Comparison of ENCODE assay signal across 17 mouse cellular contexts in genomic region chr7:142496800-142497199, GRCm38 (mm10). TPM values are rescaled to one million over a fixed set of nuclear protein-coding genes. Genes with fewer than 3 reads are reported as not detected.
A peak's percentile ranks its signal among the peaks of the same experiment; 100 is the strongest.
DNase-seq lines count a peak whose midpoint lies in the region; ATAC-seq and TF ChIP-seq lines count a peak whose summit lies in the region.
"Had no signal": no experiment of that assay in that cellular context is flagged by ENCODE, and none has a peak within 500 bp of the region (broad histone marks: within the 10 kb centered on the region; RNA-seq: fewer than 3 reads in every experiment).

No protein-coding gene starts in this region.

- no peak for DNase-seq in heart, postnatal 0 days (ENCODE audit: low spot score)
- DNase-seq in heart, postnatal 25 days (ENCODE audit: low spot score), result no peak
- DNase-seq in thymus, postnatal 14 days, result peak; percentile 48
- no peak for DNase-seq in thymus, adult 18-20 months
- peak; percentile 43 for DNase-seq in induced T-regulatory cell, adult 2 months (ENCODE audit: low read depth)
- no peak for DNase-seq in adipocyte (ENCODE audit: low spot score)
- no peak for DNase-seq in adrenal gland, adult (ENCODE audit: inconsistent age in 2 of 2, low spot score in 1 of 2)
- DNase-seq: adrenal gland, postnatal 10 days; cerebellum, postnatal 36 days; kidney, adult 8-10 months had no signal

- ATAC-seq in heart, postnatal 0 days (ENCODE audit: insufficient read depth, low read depth), result peak; percentile 51
- ATAC-seq in hindbrain, embryonic 13.5 days (ENCODE audit: low FRiP score), result no peak

- no peaks in the 10 kb centered on the region for H3K9me3 ChIP-seq in heart, postnatal 0 days (replicated peaks; ENCODE audit: control insufficient read depth, low read length)
- H3K9me3 ChIP-seq in hindbrain, embryonic 13.5 days, result no peaks in the 10 kb centered on the region
- H3K9me3 ChIP-seq: G1E; liver, embryonic 15.5 days; stomach, embryonic 15.5 days had no signal

- TF ChIP-seq EP300 in heart, postnatal 0 days (IDR thresholded peaks at IDR 0.05; ENCODE audit: low read depth), result no peak

- intact Hi-C loops in heart, postnatal 25 days (cut with DNase I), result loop anchor here (1.0 to 5.0 kb wide), 2 partner anchors 56 to 179 kb away; no protein-coding TSS in a partner anchor

- H3K4me1 ChIP-seq in heart, postnatal 0 days (ENCODE audit: control insufficient read depth, insufficient read depth), result peaks cover 14% of the 10 kb centered on the region; the same call in 1 of the 2 replicates
- no peaks in the 10 kb centered on the region for H3K4me1 ChIP-seq in hindbrain, embryonic 13.5 days (replicated peaks)
- H3K4me1 ChIP-seq: liver, embryonic 15.5 days had no signal

- H3K36me3 ChIP-seq in heart, postnatal 0 days (replicated peaks; ENCODE audit: control insufficient read depth, insufficient read depth, low read length), result peaks cover 8% of the 10 kb centered on the region
- no peaks in the 10 kb centered on the region for H3K36me3 ChIP-seq in hindbrain, embryonic 13.5 days
- H3K36me3 ChIP-seq: G1E; liver, embryonic 15.5 days had no signal

- no peak overlapping the region for H3K4me2 ChIP-seq in heart, postnatal 0 days (ENCODE audit: low read depth, low read length)
- H3K4me2 ChIP-seq in hindbrain, embryonic 13.5 days, result no peak overlapping the region
- H3K4me2 ChIP-seq: liver, embryonic 15.5 days; stomach, embryonic 15.5 days had no signal

- H3K27me3 ChIP-seq in heart, postnatal 0 days (ENCODE audit: control insufficient read depth, insufficient read depth, low read length), result no peaks in the 10 kb centered on the region
- no peaks in the 10 kb centered on the region for H3K27me3 ChIP-seq in hindbrain, embryonic 13.5 days
- H3K27me3 ChIP-seq: liver, embryonic 15.5 days; stomach, embryonic 15.5 days had no signal

- H3K9ac ChIP-seq in heart, postnatal 0 days (replicated peaks; ENCODE audit: low read depth, low read length), result no peak overlapping the region
- H3K9ac ChIP-seq in hindbrain, embryonic 13.5 days, result no peak overlapping the region
- H3K9ac ChIP-seq: liver, embryonic 15.5 days; stomach, embryonic 15.5 days had no signal

- peak overlapping the region; percentile 22; the same call in 1 of the 2 replicates for H3K27ac ChIP-seq in heart, postnatal 0 days (ENCODE audit: low read depth)
- no peak overlapping the region for H3K27ac ChIP-seq in hindbrain, embryonic 13.5 days
- H3K27ac ChIP-seq: liver, embryonic 15.5 days had no signal

- peak; percentile 70 for TF ChIP-seq CTCF in heart, postnatal 0 days (IDR thresholded peaks at IDR 0.05; ENCODE audit: low read depth)

- no peak overlapping the region for H3K4me3 ChIP-seq in heart, postnatal 0 days (ENCODE audit: low read depth, low read length)
- no peak overlapping the region for H3K4me3 ChIP-seq in hindbrain, embryonic 13.5 days
- H3K4me3 ChIP-seq: erythroblast, embryonic 14.5 days; liver, embryonic 15.5 days; stomach, embryonic 15.5 days had no signal

- 77% methylated on average over 5 of the region's 5 CpGs for WGBS in heart, postnatal 0 days
- 87% methylated on average over 5 of the region's 5 CpGs for WGBS in hindbrain, embryonic 13.5 days

RNA-seq across cellular contexts. Expression of gene Tnnt3, which starts 1.8 kb away (rescaled TPM):
- total RNA-seq in heart, postnatal 0 days (2014; rRNA removed; ENCODE audit: low replicate concordance), result 0.73 and 11.0 TPM in 2 replicates
- 2.5 and 3.2 TPM in 2 replicates for polyA plus RNA-seq in heart, postnatal 0 days (2015; fragmentation: Nextera tagmentation; extraction: Ambion mirVana)
- total RNA-seq in heart, postnatal 25 days (2021), result 1 to 10 TPM in 1 of 2 experiments, not detected in 1; 2.0 TPM
- 1.1 and 2.5 TPM in 2 replicates for polyA plus RNA-seq in hindbrain, embryonic 13.5 days (2015; fragmentation: Nextera tagmentation; extraction: Ambion mirVana)
- total RNA-seq: G1E; layer of hippocampus, postnatal 25 days had no signal
- polyA plus RNA-seq: erythroblast, embryonic 14.5 days; G1E had no signal

RNA-seq across cellular contexts. Expression of gene Mrpl23, which starts 35.7 kb away (rescaled TPM):
- total RNA-seq in heart, postnatal 0 days (2014; rRNA removed; ENCODE audit: low replicate concordance), result 87.2 and 90.9 TPM in 2 replicates
- 14.9 TPM in 2 replicates for polyA plus RNA-seq in heart, postnatal 0 days (2015; fragmentation: Nextera tagmentation; extraction: Ambion mirVana)
- 10 to 100 TPM; 16.1 to 39.0 TPM for total RNA-seq in heart, postnatal 25 days (2021)
- 16.9 and 19.5 TPM in 2 replicates for polyA plus RNA-seq in hindbrain, embryonic 13.5 days (2015; fragmentation: Nextera tagmentation; extraction: Ambion mirVana)

RNA-seq across cellular contexts. Expression of gene Lsp1, which starts 36.2 kb away (rescaled TPM):
- 20.8 and 84.4 TPM in 2 replicates for total RNA-seq in heart, postnatal 0 days (2014; rRNA removed; ENCODE audit: low replicate concordance)
- 47.7 and 53.1 TPM in 2 replicates for polyA plus RNA-seq in heart, postnatal 0 days (2015; fragmentation: Nextera tagmentation; extraction: Ambion mirVana)
- total RNA-seq in heart, postnatal 25 days (2021), result 10 to 100 TPM; 43.7 to 48.1 TPM
- polyA plus RNA-seq in hindbrain, embryonic 13.5 days (2015; fragmentation: Nextera tagmentation; extraction: Ambion mirVana), result 5.1 and 6.8 TPM in 2 replicates

RNA-seq across cellular contexts. Expression of gene Tnni2, which starts 55.2 kb away (rescaled TPM):
- total RNA-seq in heart, postnatal 0 days (2014; rRNA removed; ENCODE audit: low replicate concordance), result not detected in 2 replicates
- 8.9 and 9.9 TPM in 2 replicates for polyA plus RNA-seq in heart, postnatal 0 days (2015; fragmentation: Nextera tagmentation; extraction: Ambion mirVana)
- total RNA-seq in heart, postnatal 25 days (2021), result 1 to 10 TPM; 4.4 to 7.1 TPM
- 1.4 and 1.8 TPM in 2 replicates for polyA plus RNA-seq in hindbrain, embryonic 13.5 days (2015; fragmentation: Nextera tagmentation; extraction: Ambion mirVana)
- total RNA-seq: midbrain, postnatal 0 days had no signal
- polyA plus RNA-seq: erythroblast, embryonic 14.5 days had no signal

Comparison
In these comparisons a context has a peak if more than half of its experiments do, and no peak if none do; other contexts are left out.
1. DNase-seq: peak in thymus, postnatal 14 days (single experiment) and induced T-regulatory cell, adult 2 months (single experiment); none in heart, postnatal 0 days (single experiment), heart, postnatal 25 days (single experiment), thymus, adult 18-20 months (0 of 2), adipocyte (single experiment) and adrenal gland, adult (0 of 2).